Mouse (Mus musculus): ENCODE results near the gene Ugt1a8. TPM values are rescaled to one million over a fixed set of nuclear protein-coding genes. Genes with fewer than 3 reads are reported as not detected.

Ugt1a8 gene
- total RNA-seq, 4 experiments from 2014 or later, result not detected

GRCm38 (mm10) chr1:88258881-88259642 is 171.4 kb downstream of the Ugt1a8 start:
- DNase-seq (ENCODE audit: low spot score in 2 of 2), result peak in 1 of 2 experiments; percentile 19

- no peak for DNase-seq (ENCODE audit: low spot score in 2 of 2)
Measured at GRCm38 (mm10) chr1:88259643-88260024, 172.0 kb downstream of the Ugt1a8 start.

GRCm38 (mm10) chr1:88260114-88260513 is 172.5 kb downstream of the Ugt1a8 start:
- DNase-seq (ENCODE audit: low spot score in 2 of 2), result peak in 1 of 2 experiments; percentile 48

GRCm38 (mm10) chr1:88260604-88261377 is 173.2 kb downstream of the Ugt1a8 start:
- DNase-seq (ENCODE audit: low spot score in 2 of 2), result no peak

- DNase-seq (ENCODE audit: low spot score in 2 of 2), result no peak
Measured at GRCm38 (mm10) chr1:88261706-88262105, 174.1 kb downstream of the Ugt1a8 start.

GRCm38 (mm10) chr1:88262255-88262654 is 174.6 kb downstream of the Ugt1a8 start:
- DNase-seq (ENCODE audit: low spot score in 2 of 2), result peak; percentile 29 to 63

- DNase-seq (ENCODE audit: low spot score in 2 of 2), result no peak
Measured at GRCm38 (mm10) chr1:88262961-88263360, 175.3 kb downstream of the Ugt1a8 start.

- DNase-seq (ENCODE audit: low spot score in 2 of 2), result no peak
Measured at GRCm38 (mm10) chr1:88263778-88264177, 176.2 kb downstream of the Ugt1a8 start.

- DNase-seq (ENCODE audit: low spot score in 2 of 2), result no peak
Measured at GRCm38 (mm10) chr1:88264237-88264868, 176.7 kb downstream of the Ugt1a8 start.

GRCm38 (mm10) chr1:88264869-88265240 is 177.2 kb downstream of the Ugt1a8 start:
- DNase-seq (ENCODE audit: low spot score in 2 of 2), result no peak

- DNase-seq (ENCODE audit: low spot score in 2 of 2), result no peak
Measured at GRCm38 (mm10) chr1:88266123-88266522, 178.5 kb downstream of the Ugt1a8 start.

GRCm38 (mm10) chr1:88267489-88267888 is 179.9 kb downstream of the Ugt1a8 start:
- DNase-seq (ENCODE audit: low spot score in 2 of 2), result no peak

- no peak for DNase-seq (ENCODE audit: low spot score in 2 of 2)
Measured at GRCm38 (mm10) chr1:88268070-88268469, 180.5 kb downstream of the Ugt1a8 start.

Other genes starting within 250 kb of the Ugt1a8 start
- 100 to 1,000 TPM; 102 to 113 (median 110) TPM for gene Dgkd, start 234.5 kb upstream of the Ugt1a8 start, total RNA-seq (2022)
- 10 to 100 TPM; 23.6 to 33.7 (median 25.8) TPM for gene Usp40, start 79.3 kb upstream of the Ugt1a8 start, total RNA-seq (2022)
- gene Ugt1a10, start 32.4 kb upstream of the Ugt1a8 start, total RNA-seq (2022), result not detected
- not detected for gene Ugt1a9, start 17.0 kb upstream of the Ugt1a8 start, total RNA-seq (2022)
- 1 to 10 TPM in 2 of 4 experiments, under 1 TPM in 2; 0.37 to 3.8 (median 2.2) TPM for gene Ugt1a7c, start 7.2 kb downstream of the Ugt1a8 start, total RNA-seq (2022)
- gene Ugt1a6b, start 15.4 kb downstream of the Ugt1a8 start, total RNA-seq (2022), result under 1 TPM in 2 of 4 experiments, not detected in 2; 0.34 TPM
- 1 to 10 TPM; 1.4 to 4.1 (median 2.2) TPM for gene Ugt1a6a, start 47.0 kb downstream of the Ugt1a8 start, total RNA-seq (2022)
- gene Ugt1a5, start 78.2 kb downstream of the Ugt1a8 start, total RNA-seq (2022), result under 1 TPM in 1 of 4 experiments, not detected in 3; 0.65 TPM
- under 1 TPM in 1 of 4 experiments, not detected in 3; 0.53 TPM for gene Ugt1a2, start 112.8 kb downstream of the Ugt1a8 start, total RNA-seq (2022)
- gene Dnajb3, start 118.0 kb downstream of the Ugt1a8 start, total RNA-seq (2022), result 1 to 10 TPM; 1.7 to 3.7 (median 2.6) TPM
- gene Ugt1a1, start 124.1 kb downstream of the Ugt1a8 start, total RNA-seq (2022), result not detected
- gene Mroh2a, start 139.2 kb downstream of the Ugt1a8 start, total RNA-seq (2022), result under 1 TPM in 2 of 4 experiments, not detected in 2; 0.06 to 0.16 TPM
- gene Hjurp, start 189.8 kb downstream of the Ugt1a8 start, total RNA-seq (2022), result 10 to 100 TPM; 34.5 to 51.6 (median 42.5) TPM
- gene Trpm8, start 189.8 kb downstream of the Ugt1a8 start, total RNA-seq (2022), result under 1 TPM in 2 of 4 experiments, not detected in 2; 0.09 to 0.22 TPM